8 mouse cellular contexts compared by ENCODE assay signal in genomic region chr12:108217572-108217971, GRCm38 (mm10). TPM values are rescaled to one million over a fixed set of nuclear protein-coding genes. Genes with fewer than 3 reads are reported as not detected.
A peak's percentile ranks its signal among the peaks of the same experiment; 100 is the strongest.
DNase-seq lines count a peak whose midpoint lies in the region; ATAC-seq and TF ChIP-seq lines count a peak whose summit lies in the region.

No protein-coding gene starts in this region.

- H3K27ac ChIP-seq in heart, adult 2 months, result no peak overlapping the region
- no peak overlapping the region for H3K27ac ChIP-seq in heart, embryonic 12.5 days (ENCODE audit: poor library complexity, severe bottlenecking)
- H3K27ac ChIP-seq in forebrain, embryonic 14.5 days (ENCODE audit: low read depth, low read length), result no peak overlapping the region
- H3K27ac ChIP-seq in neural tube, embryonic 12.5 days, result peak overlapping the region; percentile 50; the same call in 1 of the 2 replicates

- H3K79me2 ChIP-seq in heart, adult 2 months (replicated peaks; ENCODE audit: control insufficient read depth, insufficient read depth, low read length), result peaks cover 1% of the 10 kb centered on the region; the same call in 1 of the 2 replicates

- H3K4me1 ChIP-seq in heart, adult 2 months (ENCODE audit: control insufficient read depth, insufficient read depth, low read length), result peaks cover 3% of the 10 kb centered on the region; the same call in 1 of the 2 replicates
- H3K4me1 ChIP-seq in heart, embryonic 12.5 days (replicated peaks), result peaks cover 69% of the 10 kb centered on the region
- peaks cover 51% of the 10 kb centered on the region for H3K4me1 ChIP-seq in forebrain, embryonic 14.5 days (ENCODE audit: control insufficient read depth, insufficient read depth, low read length)
- H3K4me1 ChIP-seq in neural tube, embryonic 12.5 days, result peaks cover 85% of the 10 kb centered on the region

- 51% methylated on average over 5 of the region's 5 CpGs for WGBS in heart, adult 2 months
- 65% methylated on average over 5 of the region's 5 CpGs for WGBS in heart, embryonic 12.5 days
- WGBS in forebrain, embryonic 14.5 days, result 74% methylated on average over 4 of the region's 5 CpGs
- 58% methylated on average over 5 of the region's 5 CpGs for WGBS in neural tube, embryonic 12.5 days

- no peaks in the 10 kb centered on the region for H3K27me3 ChIP-seq in heart, adult 2 months (ENCODE audit: control insufficient read depth, insufficient read depth, low read length)
- H3K27me3 ChIP-seq in heart, embryonic 12.5 days (replicated peaks), result no peaks in the 10 kb centered on the region
- no peaks in the 10 kb centered on the region for H3K27me3 ChIP-seq in forebrain, embryonic 14.5 days (replicated peaks; ENCODE audit: control insufficient read depth, insufficient read depth, low read length)
- no peaks in the 10 kb centered on the region for H3K27me3 ChIP-seq in neural tube, embryonic 12.5 days (replicated peaks)

- TF ChIP-seq CTCF in heart, adult 2 months (IDR thresholded peaks at IDR 0.05), result peak; percentile 78

- H3K9ac ChIP-seq in heart, adult 2 months (ENCODE audit: low read depth, low read length), result no peak overlapping the region
- H3K9ac ChIP-seq in heart, embryonic 12.5 days, result no peak overlapping the region
- H3K9ac ChIP-seq in forebrain, embryonic 14.5 days (ENCODE audit: low read length), result no peak overlapping the region; the same call in 1 of the 2 replicates
- H3K9ac ChIP-seq in neural tube, embryonic 12.5 days, result no peak overlapping the region

- no peak for TF ChIP-seq POLR2A in heart, adult 2 months (IDR thresholded peaks at IDR 0.05; ENCODE audit: insufficient read depth, low read depth, low read length)

- TF ChIP-seq EP300 in heart, adult 2 months (IDR thresholded peaks at IDR 0.05; ENCODE audit: insufficient read depth, low read depth, low read length), result no peak

- no peak overlapping the region for H3K4me2 ChIP-seq in heart, embryonic 12.5 days
- H3K4me2 ChIP-seq in forebrain, embryonic 14.5 days (ENCODE audit: low read length), result no peak overlapping the region
- 0 out of 2 replicates have a peak overlapping the region, but pooled peaks have one; percentile 17 for H3K4me2 ChIP-seq in neural tube, embryonic 12.5 days (replicated peaks)

- no peak for ATAC-seq in heart, embryonic 12.5 days (ENCODE audit: insufficient number of reproducible peaks, low FRiP score)
- ATAC-seq in forebrain, embryonic 14.5 days, result no peak
- no peak for ATAC-seq in neural tube, embryonic 12.5 days (ENCODE audit: low FRiP score, low read depth)

- no peaks in the 10 kb centered on the region for H3K9me3 ChIP-seq in heart, embryonic 12.5 days (replicated peaks)
- no peaks in the 10 kb centered on the region for H3K9me3 ChIP-seq in forebrain, embryonic 14.5 days (replicated peaks; ENCODE audit: control insufficient read depth, low read length)
- no peaks in the 10 kb centered on the region for H3K9me3 ChIP-seq in neural tube, embryonic 12.5 days

- intact Hi-C loops in heart, adult 2 months (cut with DNase I), result loop anchor here (1.0 kb wide), 1 partner anchor 76 kb away; no protein-coding TSS in a partner anchor

- H3K4me3 ChIP-seq in heart, adult 2 months, result no peak overlapping the region
- no peak overlapping the region for H3K4me3 ChIP-seq in heart, embryonic 12.5 days
- H3K4me3 ChIP-seq in forebrain, embryonic 14.5 days (ENCODE audit: low read depth, low read length), result no peak overlapping the region
- H3K4me3 ChIP-seq in neural tube, embryonic 12.5 days, result no peak overlapping the region

- DNase-seq in heart, adult 2 months, result peak; percentile 63 to 73
- peak; percentile 50 for DNase-seq in A20 (ENCODE audit: low read depth, low spot score)
- peak; percentile 58 for DNase-seq in adipocyte (ENCODE audit: low spot score)
- DNase-seq in forebrain, embryonic 14.5 days (ENCODE audit: low spot score), result peak; percentile 52
- DNase-seq in kidney, postnatal 36 days, result peak; percentile 69 to 85
- no peak for DNase-seq in spleen, postnatal 4 days (ENCODE audit: low spot score in 2 of 2)

- no peaks in the 10 kb centered on the region for H3K36me3 ChIP-seq in heart, adult 2 months (ENCODE audit: control insufficient read depth, insufficient read depth, low read length)
- no peaks in the 10 kb centered on the region for H3K36me3 ChIP-seq in heart, embryonic 12.5 days
- no peaks in the 10 kb centered on the region for H3K36me3 ChIP-seq in forebrain, embryonic 14.5 days (ENCODE audit: control insufficient read depth, insufficient read depth, low read length)
- H3K36me3 ChIP-seq in neural tube, embryonic 12.5 days, result no peaks in the 10 kb centered on the region

RNA-seq across cellular contexts. Expression of gene Ccnk, which starts 38.2 kb away (rescaled TPM):
- total RNA-seq in heart, adult 2 months (2021), result 10 to 100 TPM; 28.9 to 31.9 TPM
- polyA plus RNA-seq in heart, adult 2 months (2012; rRNA removed), result 14.8 and 20.6 TPM in 2 replicates
- polyA plus RNA-seq in heart, embryonic 12.5 days (2016; fragmentation: Nextera tagmentation; extraction: Ambion mirVana), result 2.0 and 2.7 TPM in 2 replicates
- 8.4 and 10.7 TPM in 2 replicates for polyA plus RNA-seq in forebrain, embryonic 14.5 days (2014; fragmentation: Nextera tagmentation; extraction: Ambion mirVana)
- polyA plus RNA-seq in neural tube, embryonic 12.5 days (2016; fragmentation: Nextera tagmentation; extraction: Ambion mirVana), result 3.2 and 3.8 TPM in 2 replicates

RNA-seq across cellular contexts. Expression of gene Setd3, which starts 38.5 kb away (rescaled TPM):
- total RNA-seq in heart, adult 2 months (2021), result 10 to 100 TPM; 84.6 to 99.8 TPM
- 25.0 and 46.8 TPM in 2 replicates for polyA plus RNA-seq in heart, adult 2 months (2012; rRNA removed)
- polyA plus RNA-seq in heart, embryonic 12.5 days (2016; fragmentation: Nextera tagmentation; extraction: Ambion mirVana), result 83.1 and 83.3 TPM in 2 replicates
- polyA plus RNA-seq in forebrain, embryonic 14.5 days (2014; fragmentation: Nextera tagmentation; extraction: Ambion mirVana), result 85.9 and 88.9 TPM in 2 replicates
- polyA plus RNA-seq in neural tube, embryonic 12.5 days (2016; fragmentation: Nextera tagmentation; extraction: Ambion mirVana), result 104 and 114 TPM in 2 replicates

RNA-seq across cellular contexts. Expression of gene Ccdc85c, which starts 57.7 kb away (rescaled TPM):
- total RNA-seq in heart, adult 2 months (2021), result 10 to 100 TPM; 39.2 to 43.9 TPM
- polyA plus RNA-seq in heart, adult 2 months (2012; rRNA removed), result 27.1 and 29.3 TPM in 2 replicates
- 5.9 and 6.0 TPM in 2 replicates for polyA plus RNA-seq in heart, embryonic 12.5 days (2016; fragmentation: Nextera tagmentation; extraction: Ambion mirVana)
- polyA plus RNA-seq in forebrain, embryonic 14.5 days (2014; fragmentation: Nextera tagmentation; extraction: Ambion mirVana), result 13.6 and 14.5 TPM in 2 replicates
- polyA plus RNA-seq in neural tube, embryonic 12.5 days (2016; fragmentation: Nextera tagmentation; extraction: Ambion mirVana), result 14.5 and 20.4 TPM in 2 replicates

Comparison
In these comparisons a context has a peak if more than half of its experiments do, and no peak if none do; other contexts are left out.
1. DNase-seq: peak in heart, adult 2 months (2 of 2), A20 (single experiment), adipocyte (single experiment), forebrain, embryonic 14.5 days (single experiment) and kidney, postnatal 36 days (2 of 2); none in spleen, postnatal 4 days (0 of 2).